In genomic region chr11:4261969-4262368, GRCm38 (mm10) we compare ENCODE assay signal across 9 mouse cellular contexts. TPM values are rescaled to one million over a fixed set of nuclear protein-coding genes. Genes with fewer than 3 reads are reported as not detected.
DNase-seq lines count a peak whose midpoint lies in the region; ATAC-seq lines count a peak whose summit lies in the region.
"Had no signal": no experiment of that assay in that cellular context is flagged by ENCODE, and none has a peak within 500 bp of the region (broad histone marks: within the 10 kb centered on the region; RNA-seq: fewer than 3 reads in every experiment).

No protein-coding gene starts in this region.

- intact Hi-C loops in gastrocnemius, postnatal 36 days (cut with DNase I), result loop anchor here (10.0 kb wide), 1 partner anchor 83 kb away; no protein-coding TSS in a partner anchor

- no peaks in the 10 kb centered on the region for H3K36me3 ChIP-seq in kidney, embryonic 16.5 days (ENCODE audit: insufficient read depth, low read length)
- no peaks in the 10 kb centered on the region for H3K36me3 ChIP-seq in lung, embryonic 15.5 days

- DNase-seq in adrenal gland, postnatal 14 days, result peak; percentile 57
- no peak for DNase-seq in adrenal gland, adult (ENCODE audit: inconsistent age in 2 of 2, low spot score in 1 of 2)
- peak; percentile 64 for DNase-seq in kidney, postnatal 14 days
- DNase-seq in NIH3T3 (ENCODE audit: low read depth), result peak; percentile 81
- no peak for DNase-seq in gastrocnemius, postnatal 36 days
- no peak for DNase-seq in urinary bladder, postnatal 36 days (ENCODE audit: low spot score in 2 of 2)

- H3K27ac ChIP-seq in kidney, embryonic 16.5 days (ENCODE audit: low read length), result no peak overlapping the region
- H3K27ac ChIP-seq in lung, embryonic 15.5 days, result no peak overlapping the region

- H3K4me2 ChIP-seq in kidney, embryonic 16.5 days (replicated peaks; ENCODE audit: low read depth, low read length), result no peak overlapping the region
- no peak overlapping the region for H3K4me2 ChIP-seq in lung, embryonic 15.5 days

- 30% methylated on average over 5 of the region's 5 CpGs for WGBS in kidney, embryonic 16.5 days
- WGBS in lung, embryonic 15.5 days, result 3% methylated on average over 5 of the region's 5 CpGs

- H3K27me3 ChIP-seq in kidney, embryonic 16.5 days (ENCODE audit: insufficient read depth, low read length), result peaks cover 10% of the 10 kb centered on the region
- H3K27me3 ChIP-seq in lung, embryonic 15.5 days, result peaks cover 30% of the 10 kb centered on the region

- no peaks in the 10 kb centered on the region for H3K9me3 ChIP-seq in kidney, embryonic 16.5 days (ENCODE audit: low read length)
- H3K9me3 ChIP-seq in lung, embryonic 15.5 days, result no peaks in the 10 kb centered on the region

- no peak for ATAC-seq in kidney, embryonic 16.5 days (ENCODE audit: low FRiP score, low TSS enrichment)
- peak; percentile 31; the same call in 1 of the 2 replicates for ATAC-seq in lung, embryonic 15.5 days (ENCODE audit: borderline replicate concordance, extremely low read depth, low FRiP score, low TSS enrichment)

- no peak overlapping the region for H3K9ac ChIP-seq in kidney, embryonic 16.5 days (replicated peaks; ENCODE audit: low read length)
- H3K9ac ChIP-seq in lung, embryonic 15.5 days, result no peak overlapping the region

- H3K4me1 ChIP-seq in kidney, embryonic 16.5 days (ENCODE audit: insufficient read depth, low read length), result peaks cover 53% of the 10 kb centered on the region
- peaks cover 55% of the 10 kb centered on the region for H3K4me1 ChIP-seq in lung, embryonic 15.5 days

- no peak overlapping the region for H3K4me3 ChIP-seq in kidney, embryonic 16.5 days (ENCODE audit: low read length)
- no peak overlapping the region for H3K4me3 ChIP-seq in lung, embryonic 15.5 days

RNA-seq across cellular contexts. Expression of gene Lif, which starts 4.6 kb away (rescaled TPM):
- 0.44 and 0.90 TPM in 2 replicates for total RNA-seq in adrenal gland, postnatal 14 days (2021)
- 0.05 and 0.09 TPM in 2 replicates for polyA plus RNA-seq in kidney, embryonic 16.5 days (2015; fragmentation: Nextera tagmentation; extraction: Ambion mirVana)
- polyA plus RNA-seq in lung, embryonic 15.5 days (2015; fragmentation: Nextera tagmentation; extraction: Ambion mirVana), result 0.19 and 0.32 TPM in 2 replicates
- under 1 TPM; 0.13 to 0.52 TPM for total RNA-seq in gastrocnemius, postnatal 36 days (2021)

RNA-seq across cellular contexts. Expression of gene Osm, which starts 25.7 kb away (rescaled TPM):
- total RNA-seq in adrenal gland, postnatal 14 days (2021), result 0.41 TPM in 1 of 2 replicates, not detected in the other
- not detected in 2 replicates for polyA plus RNA-seq in kidney, embryonic 16.5 days (2015; fragmentation: Nextera tagmentation; extraction: Ambion mirVana)
- 0.09 and 0.22 TPM in 2 replicates for polyA plus RNA-seq in lung, embryonic 15.5 days (2015; fragmentation: Nextera tagmentation; extraction: Ambion mirVana)
- total RNA-seq in gastrocnemius, postnatal 36 days (2021), result not detected
- polyA plus RNA-seq: C2C12 had no signal

RNA-seq across cellular contexts. Expression of gene Castor1, which starts 43.9 kb away (rescaled TPM):
- 6.1 and 8.5 TPM in 2 replicates for total RNA-seq in adrenal gland, postnatal 14 days (2021)
- polyA plus RNA-seq in kidney, embryonic 16.5 days (2015; fragmentation: Nextera tagmentation; extraction: Ambion mirVana), result 6.8 and 7.6 TPM in 2 replicates
- 4.0 and 6.3 TPM in 2 replicates for polyA plus RNA-seq in lung, embryonic 15.5 days (2015; fragmentation: Nextera tagmentation; extraction: Ambion mirVana)
- total RNA-seq in gastrocnemius, postnatal 36 days (2021), result 1 to 10 TPM; 2.2 to 3.0 TPM

Comparison
In these comparisons a context has a peak if more than half of its experiments do, and no peak if none do; other contexts are left out.
1. DNase-seq: peak in adrenal gland, postnatal 14 days (single experiment), kidney, postnatal 14 days (single experiment) and NIH3T3 (single experiment); none in adrenal gland, adult (0 of 2), gastrocnemius, postnatal 36 days (0 of 2) and urinary bladder, postnatal 36 days (0 of 2).